Mouse (Mus musculus) liver, embryonic 14.5 days (tissue): ENCODE data around the gene Tap1.
"Not testable (repeated sequence)": the region's sequence is repeated elsewhere in the genome, so short reads cannot be mapped to it uniquely, and the experiment has no call there.

Source experiments
- CTCF ChIP-seq: IDR thresholded peaks from 2 replicates; pipeline ENCODE4 v1.5.1; 2016; ENCODE audit warnings: antibody characterized with exemption, low read depth, control low read depth
- EP300 ChIP-seq: IDR thresholded peaks from 2 replicates; pipeline ENCODE4 v1.6.1; 2016; ENCODE audit warnings: antibody characterized with exemption, low read depth

- peak; percentile 70 for TF ChIP-seq CTCF
- not testable (repeated sequence) for TF ChIP-seq EP300
Measured at GRCm38 (mm10) chr17:34219096-34219495, 31.7 kb downstream of the Tap1 start.
